Mouse (Mus musculus): ENCODE data around the gene Adamts3.

Adamts3 gene

GRCm38 (mm10) chr5:89814552-89814951 lies 68.6 kb downstream of the Adamts3 start:
- no peak for DNase-seq

GRCm38 (mm10) chr5:89800181-89800816 lies 82.8 kb downstream of the Adamts3 start:
- no peak for DNase-seq

GRCm38 (mm10) chr5:89793706-89794105 lies 89.4 kb downstream of the Adamts3 start:
- no peak for DNase-seq

GRCm38 (mm10) chr5:89784635-89785034 lies 98.5 kb downstream of the Adamts3 start:
- no peak for DNase-seq

GRCm38 (mm10) chr5:89779823-89780222 lies 103.3 kb downstream of the Adamts3 start:
- DNase-seq: no peak

- DNase-seq: no peak
Observed at GRCm38 (mm10) chr5:89778610-89779009, 104.5 kb downstream of the Adamts3 start.

- no peak for DNase-seq
Observed at GRCm38 (mm10) chr5:89777411-89777810, 105.7 kb downstream of the Adamts3 start.

- no peak for DNase-seq
Observed at GRCm38 (mm10) chr5:89770655-89771355, 112.3 kb downstream of the Adamts3 start.

- DNase-seq: no peak
Observed at GRCm38 (mm10) chr5:89763189-89764187, 119.6 kb downstream of the Adamts3 start.

GRCm38 (mm10) chr5:89760368-89760767 lies 122.8 kb downstream of the Adamts3 start:
- no peak for DNase-seq

- no peak for DNase-seq
Observed at GRCm38 (mm10) chr5:89751836-89752235, 131.3 kb downstream of the Adamts3 start.

GRCm38 (mm10) chr5:89748185-89748884 lies 134.8 kb downstream of the Adamts3 start:
- no peak for DNase-seq

GRCm38 (mm10) chr5:89747149-89747659 lies 135.9 kb downstream of the Adamts3 start:
- no peak for DNase-seq

- DNase-seq: no peak
Observed at GRCm38 (mm10) chr5:89745112-89745511, 138.0 kb downstream of the Adamts3 start.

- DNase-seq: no peak
Observed at GRCm38 (mm10) chr5:89734759-89735158, 148.4 kb downstream of the Adamts3 start.

- no peak for DNase-seq
Observed at GRCm38 (mm10) chr5:89730411-89730810, 152.7 kb downstream of the Adamts3 start.

GRCm38 (mm10) chr5:89728117-89728516 lies 155.0 kb downstream of the Adamts3 start:
- no peak for DNase-seq

GRCm38 (mm10) chr5:89727497-89728057 lies 155.6 kb downstream of the Adamts3 start:
- no peak for DNase-seq

- DNase-seq: no peak
Observed at GRCm38 (mm10) chr5:89714552-89714951, 168.6 kb downstream of the Adamts3 start.

- no peak for DNase-seq
Observed at GRCm38 (mm10) chr5:89711116-89711859, 171.8 kb downstream of the Adamts3 start.

GRCm38 (mm10) chr5:89709459-89709858 lies 173.7 kb downstream of the Adamts3 start:
- DNase-seq: no peak

All from cerebellum, adult 11 months (tissue).